Mouse (Mus musculus): Measurements from ENCODE around the gene Myo9a. TPM values are rescaled to one million over a fixed set of nuclear protein-coding genes. Genes with fewer than 3 reads are reported as not detected.
A peak's percentile ranks its signal among the peaks of the same experiment; 100 is the strongest.
"Not testable (repeated sequence)": the region's sequence is repeated elsewhere in the genome, so short reads cannot be mapped to it uniquely, and the experiment has no call there.

Gene Myo9a
- polyA plus RNA-seq, 1 experiment from 2014 or later = 3.4 TPM

GRCm38 (mm10) chr9:59751966-59752365 lies 1.3 kb downstream of the Myo9a start:
- Histone ChIP-seq H3K27ac (replicated peaks) (peak overlapping the region; percentile 92), H3K36me3 (replicated peaks) (no peaks in the 10 kb centered on the region), H3K4me1 (replicated peaks) (peaks cover 26% of the 10 kb centered on the region), H3K4me2 (peak overlapping the region; percentile 85), H3K9me3 (replicated peaks) (no peaks in the 10 kb centered on the region), H3K27me3 (no peaks in the 10 kb centered on the region), H3K4me3 (replicated peaks) (peak overlapping the region; percentile 89), H3K9ac (peak overlapping the region; percentile 85)
- WGBS (ENCODE audit: insufficient replicate concordance) = 8% methylated on average over 2 of the region's 2 CpGs
- no peak for ATAC-seq (ENCODE audit: insufficient read depth)

- ATAC-seq (ENCODE audit: insufficient read depth) = no peak
- H3K4me1 ChIP-seq (replicated peaks) = peaks cover 8% of the 10 kb centered on the region
- no peaks in the 10 kb centered on the region for H3K36me3 ChIP-seq (replicated peaks)
- no peaks in the 10 kb centered on the region for H3K9me3 ChIP-seq (replicated peaks)
- no peak overlapping the region for H3K9ac ChIP-seq
- H3K27me3 ChIP-seq = no peaks in the 10 kb centered on the region
- H3K4me2 ChIP-seq = no peak overlapping the region
- H3K4me3 ChIP-seq (replicated peaks) = no peak overlapping the region
- 32% methylated on average over 2 of the region's 2 CpGs for WGBS (ENCODE audit: insufficient replicate concordance)
- H3K27ac ChIP-seq (replicated peaks) = no peak overlapping the region
These were observed 4.5 kb downstream of the Myo9a start for GRCm38 (mm10) chr9:59755199-59755598.

GRCm38 (mm10) chr9:59757016-59757415 lies 6.3 kb downstream of the Myo9a start:
- H3K27ac ChIP-seq (replicated peaks); H3K9me3 ChIP-seq (replicated peaks); H3K27me3 ChIP-seq; H3K4me2 ChIP-seq; H3K9ac ChIP-seq; ATAC-seq (ENCODE audit: insufficient read depth); H3K36me3 ChIP-seq (replicated peaks); H3K4me1 ChIP-seq (replicated peaks); H3K4me3 ChIP-seq (replicated peaks): not testable (repeated sequence)
- 84% methylated on average over 3 of the region's 3 CpGs for WGBS (ENCODE audit: insufficient replicate concordance)

- H3K9me3 ChIP-seq (replicated peaks) = no peaks in the 10 kb centered on the region
- H3K4me2 ChIP-seq = no peak overlapping the region
- no peak for ATAC-seq (ENCODE audit: insufficient read depth)
- no peak overlapping the region for H3K9ac ChIP-seq
- H3K27ac ChIP-seq (replicated peaks) = no peak overlapping the region
- H3K4me3 ChIP-seq (replicated peaks) = no peak overlapping the region
- no peaks in the 10 kb centered on the region for H3K4me1 ChIP-seq (replicated peaks)
- no peaks in the 10 kb centered on the region for H3K36me3 ChIP-seq (replicated peaks)
- WGBS (ENCODE audit: insufficient replicate concordance) = 42% methylated on average over 3 of the region's 3 CpGs
- H3K27me3 ChIP-seq = no peaks in the 10 kb centered on the region
These were observed 9.8 kb downstream of the Myo9a start for GRCm38 (mm10) chr9:59760515-59760914.

- not testable (repeated sequence) for H3K9me3 ChIP-seq (replicated peaks)
- WGBS (ENCODE audit: insufficient replicate concordance) = 83% methylated on average over 12 of the region's 13 CpGs
These were observed 16.3 kb downstream of the Myo9a start for GRCm38 (mm10) chr9:59766966-59767461.

GRCm38 (mm10) chr9:59806046-59806774 lies 55.5 kb downstream of the Myo9a start:
- H3K27ac ChIP-seq (replicated peaks); H3K4me1 ChIP-seq (replicated peaks); H3K9ac ChIP-seq; H3K4me3 ChIP-seq (replicated peaks); H3K9me3 ChIP-seq (replicated peaks); H3K36me3 ChIP-seq (replicated peaks); H3K27me3 ChIP-seq; H3K4me2 ChIP-seq; ATAC-seq (ENCODE audit: insufficient read depth): not testable (repeated sequence)
- 62% methylated on average over 3 of the region's 3 CpGs for WGBS (ENCODE audit: insufficient replicate concordance)

More at GRCm38 (mm10) chr9:59766966-59767461, 16.3 kb downstream of the Myo9a start:
- H3K4me1 ChIP-seq (replicated peaks); H3K27ac ChIP-seq (replicated peaks); H3K27me3 ChIP-seq; H3K4me3 ChIP-seq (replicated peaks); H3K9ac ChIP-seq; ATAC-seq (ENCODE audit: insufficient read depth); H3K36me3 ChIP-seq (replicated peaks); H3K4me2 ChIP-seq: not testable (repeated sequence)

- Histone ChIP-seq H3K9ac (no peak overlapping the region), H3K4me2 (no peak overlapping the region), H3K36me3 (replicated peaks) (0 out of 2 replicates have a peak, but pooled peaks cover 3% of the 10 kb centered on the region), H3K27me3 (no peaks in the 10 kb centered on the region), H3K4me1 (replicated peaks) (no peaks in the 10 kb centered on the region), H3K27ac (replicated peaks) (no peak overlapping the region), H3K9me3 (replicated peaks) (no peaks in the 10 kb centered on the region), H3K4me3 (replicated peaks) (no peak overlapping the region)
- ATAC-seq (ENCODE audit: insufficient read depth) = no peak
These were observed 133.9 kb downstream of the Myo9a start for GRCm38 (mm10) chr9:59884551-59884950.

- Histone ChIP-seq H3K36me3 (replicated peaks) (no peaks in the 10 kb centered on the region; the same call in 1 of the 2 replicates), H3K4me3 (replicated peaks) (no peak overlapping the region), H3K27ac (replicated peaks) (no peak overlapping the region), H3K9ac (no peak overlapping the region), H3K4me2 (no peak overlapping the region), H3K27me3 (no peaks in the 10 kb centered on the region), H3K9me3 (replicated peaks) (no peaks in the 10 kb centered on the region), H3K4me1 (replicated peaks) (peaks cover 5% of the 10 kb centered on the region)
- no peak for ATAC-seq (ENCODE audit: insufficient read depth)
- 38% methylated on average over 1 of the region's 1 CpGs for WGBS (ENCODE audit: insufficient replicate concordance)
These were observed 152.7 kb downstream of the Myo9a start for GRCm38 (mm10) chr9:59903382-59903781.

- H3K36me3 ChIP-seq (replicated peaks) = no peaks in the 10 kb centered on the region
- no peak overlapping the region for H3K27ac ChIP-seq (replicated peaks)
- no peaks in the 10 kb centered on the region for H3K4me1 ChIP-seq (replicated peaks)
- WGBS (ENCODE audit: insufficient replicate concordance) = 35% methylated on average over 1 of the region's 1 CpGs
- H3K4me2 ChIP-seq = no peak overlapping the region
- H3K9ac ChIP-seq = no peak overlapping the region
- no peaks in the 10 kb centered on the region for H3K9me3 ChIP-seq (replicated peaks)
- H3K4me3 ChIP-seq (replicated peaks) = no peak overlapping the region
- no peaks in the 10 kb centered on the region for H3K27me3 ChIP-seq
- no peak for ATAC-seq (ENCODE audit: insufficient read depth)
These were observed 164.1 kb downstream of the Myo9a start for GRCm38 (mm10) chr9:59914761-59915160.

- no peak overlapping the region for H3K4me2 ChIP-seq
These were observed 179.6 kb downstream of the Myo9a start for GRCm38 (mm10) chr9:59930248-59930647.

GRCm38 (mm10) chr9:59935866-59936265 lies 185.2 kb downstream of the Myo9a start:
- not testable (repeated sequence) for H3K9ac ChIP-seq; ATAC-seq (ENCODE audit: insufficient read depth); H3K27ac ChIP-seq (replicated peaks); H3K9me3 ChIP-seq (replicated peaks); H3K4me1 ChIP-seq (replicated peaks); H3K4me2 ChIP-seq; H3K4me3 ChIP-seq (replicated peaks); H3K36me3 ChIP-seq (replicated peaks); H3K27me3 ChIP-seq
- WGBS (ENCODE audit: insufficient replicate concordance) = 57% methylated on average over 8 of the region's 8 CpGs

More at GRCm38 (mm10) chr9:59930248-59930647, 179.6 kb downstream of the Myo9a start:
- no peaks in the 10 kb centered on the region for H3K4me1 ChIP-seq (replicated peaks)
- WGBS (ENCODE audit: insufficient replicate concordance) = 46% methylated on average over 3 of the region's 3 CpGs
- no peak overlapping the region for H3K9ac ChIP-seq
- no peaks in the 10 kb centered on the region for H3K27me3 ChIP-seq
- H3K27ac ChIP-seq (replicated peaks) = no peak overlapping the region
- H3K9me3 ChIP-seq (replicated peaks) = no peaks in the 10 kb centered on the region
- ATAC-seq (ENCODE audit: insufficient read depth) = no peak
- H3K4me3 ChIP-seq (replicated peaks) = no peak overlapping the region
- no peaks in the 10 kb centered on the region for H3K36me3 ChIP-seq (replicated peaks)

GRCm38 (mm10) chr9:59938529-59938928 lies 187.8 kb downstream of the Myo9a start:
- Histone ChIP-seq H3K27me3 (0 out of 2 replicates have a peak, but pooled peaks cover 4% of the 10 kb centered on the region), H3K4me1 (replicated peaks) (no peaks in the 10 kb centered on the region), H3K4me3 (replicated peaks) (no peak overlapping the region), H3K27ac (replicated peaks) (no peak overlapping the region), H3K4me2 (no peak overlapping the region), H3K9me3 (replicated peaks) (no peaks in the 10 kb centered on the region), H3K36me3 (replicated peaks) (no peaks in the 10 kb centered on the region), H3K9ac (no peak overlapping the region)
- ATAC-seq (ENCODE audit: insufficient read depth) = no peak
- WGBS (ENCODE audit: insufficient replicate concordance) = 76% methylated on average over 8 of the region's 8 CpGs
